Mouse (Mus musculus) embryonic facial prominence, embryonic 11.5 days (tissue): ENCODE data around the gene Vat1l. TPM values are rescaled to one million over a fixed set of nuclear protein-coding genes. Genes with fewer than 3 reads are reported as not detected.

Experiments used
- ATAC-seq: fragments of 200-750 bp; cut with Nextera tagmentation; replicated peaks from 2 replicates; pipeline ENCODE4 v1.8.0; 2017; ENCODE audit warnings: low read depth; ENCODE audit not compliant: insufficient number of reproducible peaks, low FRiP score, low TSS enrichment
- DNase-seq: peaks from one replicate; pipeline ENCODE4 v3.0.0-alpha.2; 2015; ENCODE audit warnings: low spot score
- H3K27ac ChIP-seq: fragments of 300-500 bp; sonication (generic); replicated peaks from 2 replicates; pipeline ENCODE4 v1.5.1; 2014; ENCODE audit warnings: mild to moderate bottlenecking, low read depth, low read length, control low read depth
- H3K27me3 ChIP-seq: fragments of 300-500 bp; sonication (generic); 2 replicates; pipeline ENCODE4 v1.6.1; 2014; ENCODE audit warnings: mild to moderate bottlenecking, low read length, moderate library complexity, mixed read lengths; ENCODE audit not compliant: control insufficient read depth, insufficient read depth
- H3K36me3 ChIP-seq: fragments of 300-500 bp; sonication (generic); replicated peaks from 2 replicates; pipeline ENCODE4 v1.6.1; 2014; ENCODE audit warnings: low read depth, mild to moderate bottlenecking, low read length, moderate library complexity, mixed read lengths; ENCODE audit not compliant: control insufficient read depth, insufficient read depth
- H3K4me1 ChIP-seq: fragments of 300-500 bp; sonication (generic); 2 replicates; pipeline ENCODE4 v1.6.1; 2014; ENCODE audit warnings: low read length, mixed read lengths; ENCODE audit not compliant: control insufficient read depth, insufficient read depth
- H3K4me2 ChIP-seq: fragments of 300-500 bp; sonication (generic); 2 replicates; pipeline ENCODE4 v1.6.1; 2014; ENCODE audit warnings: low read depth, mild to moderate bottlenecking, control low read depth, low read length, moderate library complexity
- H3K4me3 ChIP-seq: fragments of 300-500 bp; sonication (generic); 2 replicates; pipeline ENCODE4 v1.5.1; 2014; ENCODE audit warnings: low read depth, low read length, control low read depth
- H3K9ac ChIP-seq: fragments of 300-500 bp; sonication (generic); replicated peaks from 2 replicates; pipeline ENCODE4 v1.6.1; 2014; ENCODE audit warnings: mild to moderate bottlenecking, control low read depth, low read length
- H3K9me3 ChIP-seq: fragments of 300-500 bp; sonication (generic); replicated peaks from 2 replicates; pipeline ENCODE4 v1.6.1; 2016; ENCODE audit warnings: mild to moderate bottlenecking, low read length, inconsistent platforms, mixed read lengths; ENCODE audit not compliant: control insufficient read depth
- WGBS: fragments of 180-500 bp; shearing (Covaris S2); extraction: QIAGEN DNeasy Blood & Tissue Kit; methylation state at CpG from one replicate; pipeline ENCODE4 v1.1.7; 2014; 5-methylcytosine and 5-hydroxymethylcytosine counted together
- polyA plus RNA-seq: library from polyadenylated mRNA; unstranded; fragments of >200 nt; fragmentation: Nextera tagmentation; extraction: Ambion mirVana; gene quantifications from 2 replicates; pipeline ENCODE4 v1.2.1, GENCODE M21; 2014

Vat1l gene
- polyA plus RNA-seq, 1 experiment from 2014 or later, result 7.0 TPM

DNA sequence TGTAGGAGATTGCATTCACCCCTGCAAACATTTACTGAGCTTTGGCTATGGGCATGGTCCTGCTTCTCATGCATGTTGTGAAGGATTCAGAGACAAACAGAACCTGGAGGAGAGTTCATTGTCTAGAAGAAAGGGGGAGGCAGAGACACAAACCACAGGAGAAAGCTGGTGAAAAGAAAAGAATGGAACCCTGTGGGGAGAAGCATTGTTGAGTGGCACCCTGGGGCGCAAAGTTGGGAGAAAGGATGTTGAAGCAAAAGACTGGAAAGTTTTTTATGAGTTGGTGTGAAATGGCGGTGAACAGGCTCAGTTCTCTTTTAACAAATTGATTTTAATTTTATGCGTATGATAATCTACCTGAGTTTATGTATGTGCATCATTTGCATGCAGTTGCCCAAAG is 178.8 kb downstream of the Vat1l start:
- Histone ChIP-seq H3K4me3 (no peak overlapping the region), H3K27me3 (no peaks in the 10 kb centered on the region), H3K9ac (no peak overlapping the region), H3K9me3 (no peaks in the 10 kb centered on the region), H3K36me3 (no peaks in the 10 kb centered on the region), H3K27ac (no peak overlapping the region), H3K4me1 (no peaks in the 10 kb centered on the region), H3K4me2 (no peak overlapping the region)
- 79% methylated on average over 3 of the region's 3 CpGs for WGBS
- ATAC-seq, result no peak
- DNase-seq, result no peak

DNA sequence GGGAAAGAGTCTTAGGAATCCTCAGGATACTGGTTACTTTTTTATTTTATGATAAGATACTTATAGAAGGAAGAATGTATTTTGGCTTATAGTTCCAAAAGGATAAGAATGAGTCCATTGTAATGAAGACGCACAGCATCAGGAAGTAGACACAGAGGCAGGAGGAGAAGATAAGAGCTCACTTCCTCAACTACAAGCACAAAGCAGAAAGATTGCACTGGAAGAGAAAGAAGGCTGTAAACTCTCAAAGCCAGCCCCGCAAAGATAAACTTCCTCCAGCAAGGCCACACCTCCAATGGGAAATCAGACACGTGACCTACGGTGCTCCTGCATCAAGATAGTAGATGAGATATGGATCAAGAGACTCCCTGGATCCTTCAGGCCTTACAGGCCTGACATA is 182.1 kb downstream of the Vat1l start:
- H3K36me3 ChIP-seq, result no peaks in the 10 kb centered on the region
- no peak overlapping the region for H3K27ac ChIP-seq
- H3K4me2 ChIP-seq, result no peak overlapping the region
- H3K4me1 ChIP-seq, result no peaks in the 10 kb centered on the region
- H3K4me3 ChIP-seq, result no peak overlapping the region
- H3K27me3 ChIP-seq, result no peaks in the 10 kb centered on the region
- no peak overlapping the region for H3K9ac ChIP-seq
- H3K9me3 ChIP-seq, result no peaks in the 10 kb centered on the region
- DNase-seq (no peak), ATAC-seq (no peak)
- WGBS, result 76% methylated on average over 4 of the region's 4 CpGs

DNA sequence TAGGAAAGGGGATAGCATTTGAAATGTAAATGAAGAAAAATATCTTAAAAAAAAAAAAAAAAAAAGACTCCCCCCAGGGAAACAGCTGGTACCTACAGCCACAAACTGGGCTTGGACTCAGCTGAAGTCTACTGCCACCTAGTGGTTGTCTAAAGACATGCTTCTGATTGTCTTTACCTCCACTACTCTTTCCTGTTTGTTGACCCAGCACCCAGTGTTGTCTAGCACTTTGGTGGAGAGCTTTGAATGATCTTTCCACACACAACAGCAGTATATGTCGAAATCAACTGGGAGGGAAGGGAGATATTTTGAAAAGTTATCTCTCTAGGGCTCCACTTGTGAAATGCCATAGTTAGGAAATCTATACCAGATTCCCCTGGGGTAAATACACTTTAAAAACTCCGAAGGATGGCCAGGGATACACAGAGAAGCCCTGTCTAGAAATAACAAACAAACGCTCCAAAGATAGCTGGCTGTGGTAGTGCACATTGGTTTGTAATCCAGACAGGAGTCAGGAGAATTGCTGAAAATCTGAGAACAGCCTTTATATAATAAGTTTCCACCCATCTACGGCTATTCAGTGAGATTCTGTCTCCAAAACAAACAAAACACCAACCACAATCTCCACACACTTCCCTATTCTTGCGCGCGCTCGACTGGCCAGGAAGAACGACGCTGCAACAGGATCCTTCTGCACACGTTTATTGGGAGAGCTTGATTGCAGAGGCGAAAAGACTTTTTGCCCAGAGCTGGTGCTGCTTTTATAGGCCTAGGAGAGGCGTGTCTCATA is 185.2 kb downstream of the Vat1l start:
- ATAC-seq, result no peak

DNA sequence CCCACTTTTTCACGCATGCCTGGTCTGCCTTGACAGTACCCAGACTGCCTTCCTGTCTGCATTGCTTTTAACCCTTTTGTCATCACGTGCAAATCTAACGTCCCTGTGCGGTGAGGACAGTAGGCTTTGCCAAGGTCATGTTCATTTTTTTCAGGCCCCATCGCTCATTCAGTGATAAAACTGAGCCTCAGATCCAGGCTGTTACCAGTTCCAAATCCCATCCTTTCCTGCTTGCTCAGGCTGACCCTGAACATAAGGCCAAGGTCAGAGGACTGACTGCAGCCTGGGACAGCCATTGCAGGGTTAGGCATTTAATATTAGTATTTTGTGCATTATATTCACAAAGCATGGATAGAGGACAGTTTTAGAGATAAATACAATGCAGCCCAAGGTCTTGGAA is 192.9 kb downstream of the Vat1l start:
- no peak overlapping the region for H3K4me2 ChIP-seq
- no peaks in the 10 kb centered on the region for H3K27me3 ChIP-seq
- no peak for DNase-seq
- no peaks in the 10 kb centered on the region for H3K4me1 ChIP-seq
- no peak for ATAC-seq
- no peak overlapping the region for H3K9ac ChIP-seq
- no peaks in the 10 kb centered on the region for H3K9me3 ChIP-seq
- H3K4me3 ChIP-seq, result no peak overlapping the region
- 93% methylated on average over 5 of the region's 5 CpGs for WGBS
- H3K36me3 ChIP-seq, result no peaks in the 10 kb centered on the region
- no peak overlapping the region for H3K27ac ChIP-seq

More for the DNA sequence above, 185.2 kb downstream of the Vat1l start:
- Histone ChIP-seq H3K27ac (no peak overlapping the region), H3K4me3 (no peak overlapping the region), H3K36me3 (no peaks in the 10 kb centered on the region), H3K9me3 (no peaks in the 10 kb centered on the region), H3K4me1 (no peaks in the 10 kb centered on the region), H3K27me3 (no peaks in the 10 kb centered on the region), H3K9ac (no peak overlapping the region), H3K4me2 (no peak overlapping the region)
- WGBS, result 90% methylated on average over 11 of the region's 13 CpGs
- DNase-seq, result peak; percentile 37

DNA sequence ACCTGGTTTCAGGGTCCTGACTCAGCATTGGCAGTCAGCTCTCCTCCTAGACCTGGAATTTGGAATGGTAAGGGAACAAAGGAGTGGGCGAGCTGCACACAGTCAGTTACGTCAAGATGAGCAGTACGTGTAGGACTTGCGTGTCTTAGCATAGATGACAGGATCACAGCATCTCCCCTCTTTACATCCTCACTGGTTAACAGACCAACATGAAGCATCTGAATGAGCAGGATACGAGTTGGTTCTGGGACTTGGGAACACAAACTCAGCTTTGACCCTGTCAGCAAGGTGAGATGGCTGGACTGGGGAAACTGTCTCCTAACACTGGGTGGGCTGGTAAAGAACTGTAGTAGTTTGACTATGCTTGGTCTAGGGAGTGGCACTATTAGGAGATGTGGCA is 193.9 kb downstream of the Vat1l start:
- Histone ChIP-seq H3K27me3 (no peaks in the 10 kb centered on the region), H3K27ac (no peak overlapping the region), H3K4me3 (no peak overlapping the region), H3K4me2 (no peak overlapping the region), H3K36me3 (no peaks in the 10 kb centered on the region), H3K9ac (no peak overlapping the region), H3K4me1 (no peaks in the 10 kb centered on the region), H3K9me3 (no peaks in the 10 kb centered on the region)
- WGBS, result 90% methylated on average over 5 of the region's 5 CpGs
- no peak for ATAC-seq
- no peak for DNase-seq

DNA sequence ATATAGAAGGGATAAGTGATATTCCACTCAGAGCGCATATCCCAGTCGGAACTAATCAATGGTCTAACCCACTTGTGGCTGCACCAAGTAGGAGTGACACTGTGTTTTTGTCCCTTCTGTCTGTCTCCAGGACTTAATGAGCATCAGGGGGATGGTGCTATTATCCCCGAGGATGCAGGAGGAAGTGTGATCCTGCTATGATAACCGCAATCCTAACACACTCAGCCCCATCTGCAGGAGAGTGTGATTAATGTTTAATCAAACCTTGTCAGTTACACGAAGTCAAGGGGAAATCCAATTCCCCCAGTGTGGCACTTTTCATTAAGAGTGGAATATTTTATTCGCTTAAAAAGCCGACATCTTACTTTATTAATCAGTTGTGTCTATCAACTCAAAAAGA is 196.3 kb downstream of the Vat1l start:
- H3K9ac ChIP-seq, result no peak overlapping the region
- no peaks in the 10 kb centered on the region for H3K9me3 ChIP-seq
- H3K4me2 ChIP-seq, result no peak overlapping the region
- H3K27me3 ChIP-seq, result no peaks in the 10 kb centered on the region
- no peak for ATAC-seq
- 75% methylated on average over 7 of the region's 7 CpGs for WGBS
- no peak overlapping the region for H3K4me3 ChIP-seq
- no peak overlapping the region for H3K27ac ChIP-seq
- H3K4me1 ChIP-seq, result no peaks in the 10 kb centered on the region
- H3K36me3 ChIP-seq, result no peaks in the 10 kb centered on the region
- no peak for DNase-seq

DNA sequence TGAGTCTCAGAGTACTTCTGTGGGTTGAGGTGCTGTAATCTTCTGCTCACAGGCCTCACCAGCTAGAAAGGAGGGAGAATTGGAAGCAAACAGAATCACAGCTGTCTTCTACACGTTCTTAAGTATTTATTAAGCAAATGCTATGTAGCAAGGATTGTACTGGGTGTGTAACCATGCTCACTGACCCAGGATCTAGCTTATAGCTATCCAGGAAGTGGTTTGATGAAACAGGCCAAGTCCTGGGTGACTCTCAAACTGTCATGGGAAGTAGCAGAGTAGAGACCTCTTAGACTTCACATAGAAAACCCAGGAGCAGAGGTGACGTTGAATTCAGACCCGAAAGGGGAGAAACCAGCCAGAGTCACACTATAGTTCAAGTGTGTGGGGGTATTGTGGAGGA is 206.0 kb downstream of the Vat1l start:
- Histone ChIP-seq H3K9ac (no peak overlapping the region), H3K27me3 (no peaks in the 10 kb centered on the region), H3K9me3 (no peaks in the 10 kb centered on the region), H3K27ac (no peak overlapping the region), H3K4me1 (no peaks in the 10 kb centered on the region), H3K4me3 (no peak overlapping the region), H3K36me3 (no peaks in the 10 kb centered on the region), H3K4me2 (no peak overlapping the region)
- 75% methylated on average over 3 of the region's 3 CpGs for WGBS
- DNase-seq, result no peak
- ATAC-seq, result no peak

DNA sequence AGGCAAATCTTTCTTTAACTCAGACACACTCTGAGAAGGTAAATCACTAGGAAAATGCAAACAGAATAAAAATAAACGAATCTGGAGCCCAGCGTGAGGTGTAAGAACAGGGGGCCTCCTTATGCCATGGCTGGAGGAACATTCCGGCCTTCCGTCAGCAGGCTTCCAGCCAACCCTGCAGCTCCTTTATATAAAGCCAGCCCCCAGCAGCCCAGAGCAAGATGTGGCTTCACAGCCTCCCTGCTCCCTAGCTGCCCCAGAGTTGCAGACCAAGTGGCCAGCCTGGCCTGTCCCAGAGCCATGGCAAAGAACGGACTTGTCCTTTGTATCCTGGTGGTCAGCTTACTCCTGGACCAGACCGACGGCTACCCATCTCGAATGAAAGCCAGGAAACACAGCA is 212.4 kb downstream of the Vat1l start, which contains the start of gene Clec3a:
Gene Clec3a (plus strand): TSS at position 301 of the 400 bp plus-strand sequence.
- Histone ChIP-seq H3K36me3 (no peaks in the 10 kb centered on the region), H3K9ac (no peak within 1 kb of the TSS), H3K4me1 (no peaks in the 10 kb centered on the region), H3K4me2 (no peak within 1 kb of the TSS), H3K27me3 (no peaks in the 10 kb centered on the region), H3K9me3 (no peaks in the 10 kb centered on the region), H3K4me3 (no peak within 1 kb of the TSS), H3K27ac (no peak within 1 kb of the TSS)
- DNase-seq (no peak), ATAC-seq (no peak)
- WGBS, result 85% methylated on average over 8 of the region's 8 CpGs
